Mouse (Mus musculus): Measurements from ENCODE around the gene Akr1c14.
"Not testable (repeated sequence)": the region's sequence is repeated elsewhere in the genome, so short reads cannot be mapped to it uniquely, and the experiment has no call there.

The Akr1c14 gene

GRCm38 (mm10) chr13:4048719-4049118, at the start of gene Akr1c14:
TSS of gene Akr1c14 (plus strand) at chr13:4049011.
- no peak for DNase-seq (ENCODE audit: low spot score in 2 of 2)

- DNase-seq (ENCODE audit: low spot score in 2 of 2), result peak; percentile 58 to 76
Observed at GRCm38 (mm10) chr13:4001687-4002086, 47.1 kb upstream of the Akr1c14 start.

- DNase-seq (ENCODE audit: low spot score in 2 of 2), result no peak
Observed at GRCm38 (mm10) chr13:4010784-4011183, 38.0 kb upstream of the Akr1c14 start.

GRCm38 (mm10) chr13:4013811-4014210, 35.0 kb upstream of the Akr1c14 start:
- no peak for DNase-seq (ENCODE audit: low spot score in 2 of 2)

GRCm38 (mm10) chr13:4029897-4030296, 18.9 kb upstream of the Akr1c14 start:
- DNase-seq (ENCODE audit: low spot score in 2 of 2), result no peak

GRCm38 (mm10) chr13:4032512-4032911, 16.3 kb upstream of the Akr1c14 start:
- no peak for DNase-seq (ENCODE audit: low spot score in 2 of 2)

GRCm38 (mm10) chr13:4035052-4035451, 13.8 kb upstream of the Akr1c14 start:
- no peak for DNase-seq (ENCODE audit: low spot score in 2 of 2)

GRCm38 (mm10) chr13:4046113-4046512, 2.7 kb upstream of the Akr1c14 start:
- DNase-seq (ENCODE audit: low spot score in 2 of 2), result no peak

GRCm38 (mm10) chr13:4046841-4047240, 2.0 kb upstream of the Akr1c14 start:
- DNase-seq (ENCODE audit: low spot score in 2 of 2), result no peak

- no peak for DNase-seq (ENCODE audit: low spot score in 2 of 2)
Observed at GRCm38 (mm10) chr13:4048226-4048625, 585 bp upstream of the Akr1c14 start.

GRCm38 (mm10) chr13:4049655-4050054, 844 bp downstream of the Akr1c14 start:
- no peak for DNase-seq (ENCODE audit: low spot score in 2 of 2)

GRCm38 (mm10) chr13:4055450-4055849, 6.6 kb downstream of the Akr1c14 start:
- no peak for DNase-seq (ENCODE audit: low spot score in 2 of 2)

GRCm38 (mm10) chr13:4056211-4056610, 7.4 kb downstream of the Akr1c14 start:
- DNase-seq (ENCODE audit: low spot score in 2 of 2), result no peak

- not testable (repeated sequence) for DNase-seq (ENCODE audit: low spot score in 2 of 2)
Observed at GRCm38 (mm10) chr13:4058239-4058638, 9.4 kb downstream of the Akr1c14 start.

- no peak for DNase-seq (ENCODE audit: low spot score in 2 of 2)
Observed at GRCm38 (mm10) chr13:4059363-4059762, 10.6 kb downstream of the Akr1c14 start.

GRCm38 (mm10) chr13:4060214-4060730, 11.5 kb downstream of the Akr1c14 start:
- no peak for DNase-seq (ENCODE audit: low spot score in 2 of 2)

GRCm38 (mm10) chr13:4076517-4077435, 28.0 kb downstream of the Akr1c14 start:
- no peak for DNase-seq (ENCODE audit: low spot score in 2 of 2)

- no peak for DNase-seq (ENCODE audit: low spot score in 2 of 2)
Observed at GRCm38 (mm10) chr13:4079876-4080275, 31.1 kb downstream of the Akr1c14 start.

GRCm38 (mm10) chr13:4101691-4102090, 52.9 kb downstream of the Akr1c14 start:
- no peak for DNase-seq (ENCODE audit: low spot score in 2 of 2)

GRCm38 (mm10) chr13:4102721-4103120, 53.9 kb downstream of the Akr1c14 start:
- DNase-seq (ENCODE audit: low spot score in 2 of 2), result no peak

GRCm38 (mm10) chr13:4110281-4111188, 61.7 kb downstream of the Akr1c14 start:
- peak; percentile 30 to 56 for DNase-seq (ENCODE audit: low spot score in 2 of 2)

All from cerebellum, postnatal 4 days (tissue).